Mouse (Mus musculus): Measurements from ENCODE around the gene Mutyh.

DNA sequence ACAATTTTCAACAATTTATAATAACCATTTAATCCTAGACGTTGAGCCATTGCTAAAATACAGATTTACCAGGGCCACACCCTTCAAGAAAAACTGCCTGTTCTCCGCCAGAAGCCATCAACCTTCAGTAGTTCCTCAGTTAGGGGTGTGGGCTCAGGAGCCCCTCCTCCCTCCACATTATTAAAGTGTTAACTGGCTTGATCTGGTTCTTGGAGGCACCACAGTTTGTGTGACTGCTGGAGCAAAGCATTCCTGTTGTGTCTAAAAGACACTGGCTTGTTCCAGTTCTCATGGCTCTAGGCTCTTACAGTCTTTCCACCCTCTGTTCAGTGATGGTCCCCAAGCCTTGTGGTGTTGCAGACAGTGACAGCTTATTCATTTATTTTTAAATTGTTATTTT lies 27.0 kb upstream of the Mutyh start:
- TF ChIP-seq POLR2A (IDR thresholded peaks at IDR 0.05; ENCODE audit: extremely low read depth, insufficient read depth, low read length): no peak
- no peak for TF ChIP-seq CTCF (IDR thresholded peaks at IDR 0.05; ENCODE audit: extremely low read depth, insufficient read depth, low read length)

Measured in cortical plate, adult 2 months (tissue).